Mouse (Mus musculus) intestine, postnatal 0 days (tissue): ENCODE measurements around the gene Npm1. TPM values are rescaled to one million over a fixed set of nuclear protein-coding genes. Genes with fewer than 3 reads are reported as not detected.

Experiments
- ATAC-seq: fragments of 200-750 bp; cut with Nextera tagmentation; 2 replicates; pipeline ENCODE4 v1.8.0; 2017; ENCODE audit warnings: mild to moderate bottlenecking, moderate TSS enrichment, moderate library complexity
- H3K27ac ChIP-seq: fragments of 300-500 bp; sonication (generic); 2 replicates; pipeline ENCODE4 v1.5.1; 2014; ENCODE audit warnings: mild to moderate bottlenecking, low read depth, low read length, moderate library complexity
- H3K27me3 ChIP-seq: fragments of 300-500 bp; sonication (generic); replicated peaks from 2 replicates; pipeline ENCODE4 v1.6.1; 2014; ENCODE audit warnings: low read length, mixed read lengths; ENCODE audit not compliant: control insufficient read depth, insufficient read depth
- H3K36me3 ChIP-seq: fragments of 300-500 bp; sonication (generic); 2 replicates; pipeline ENCODE4 v1.6.1; 2014; ENCODE audit warnings: mild to moderate bottlenecking, moderate library complexity; ENCODE audit not compliant: control insufficient read depth, insufficient read depth
- H3K4me1 ChIP-seq: fragments of 300-500 bp; sonication (generic); replicated peaks from 2 replicates; pipeline ENCODE4 v1.6.1; 2014; ENCODE audit warnings: antibody characterized with exemption, low read length, mixed read lengths; ENCODE audit not compliant: control insufficient read depth, insufficient read depth
- H3K4me2 ChIP-seq: fragments of 300-500 bp; sonication (generic); replicated peaks from 2 replicates; pipeline ENCODE4 v1.6.1; 2014; ENCODE audit warnings: low read depth, mild to moderate bottlenecking, moderate library complexity
- H3K4me3 ChIP-seq: fragments of 300-500 bp; sonication (generic); 2 replicates; pipeline ENCODE4 v1.5.1; 2014; ENCODE audit warnings: low read depth, low read length
- H3K9ac ChIP-seq: fragments of 300-500 bp; sonication (generic); 2 replicates; pipeline ENCODE4 v1.6.1; 2014; ENCODE audit warnings: mild to moderate bottlenecking, low read depth, low read length
- H3K9me3 ChIP-seq: fragments of 300-500 bp; sonication (generic); 2 replicates; pipeline ENCODE4 v1.6.1; 2016; ENCODE audit warnings: mixed run types; ENCODE audit not compliant: control insufficient read depth
- CTCF ChIP-seq: sonication (generic); IDR thresholded peaks from 2 replicates; pipeline ENCODE4 v1.5.1; 2016; ENCODE audit warnings: low read depth, mild to moderate bottlenecking, control low read depth, antibody characterized with exemption, moderate library complexity
- WGBS: fragments of 180-500 bp; shearing (Covaris S2); extraction: QIAGEN DNeasy Blood & Tissue Kit; methylation state at CpG from one replicate; pipeline ENCODE4 v1.1.7; 2014; 5-methylcytosine and 5-hydroxymethylcytosine counted together
- polyA plus RNA-seq: library from polyadenylated mRNA; unstranded; fragments of >200 nt; fragmentation: Nextera tagmentation; extraction: Ambion mirVana; gene quantifications from 2 replicates; pipeline ENCODE4 v1.2.1, GENCODE M21; 2015

Npm1 gene
- polyA plus RNA-seq, 1 experiment from 2014 or later, result 296 TPM

DNA sequence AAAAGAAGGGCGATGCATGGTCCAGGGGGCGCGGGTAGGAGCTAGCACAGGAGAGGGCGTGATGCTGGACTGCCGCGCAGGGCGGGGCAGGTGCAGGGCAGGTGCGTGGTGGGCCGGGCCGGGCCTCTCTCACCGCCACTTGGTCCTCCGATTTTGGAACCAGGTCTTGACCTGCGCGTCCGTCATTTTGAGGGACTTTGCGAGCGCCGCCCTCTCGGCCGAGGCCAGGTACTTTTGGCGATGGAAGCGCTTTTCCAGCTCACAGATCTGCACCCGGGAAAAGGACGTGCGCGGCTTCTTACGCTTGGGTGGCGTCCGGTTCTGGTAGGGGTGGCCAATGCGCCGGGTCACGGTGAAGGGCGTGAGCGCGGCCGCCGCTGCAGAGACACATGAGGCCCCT lies 39.3 kb upstream of the Npm1 start:
- H3K27ac ChIP-seq, result no peak overlapping the region
- H3K4me3 ChIP-seq, result peak overlapping the region; percentile 29; the same call in 1 of the 2 replicates
- H3K27me3 ChIP-seq, result peaks cover 97% of the 10 kb centered on the region
- peaks cover 5% of the 10 kb centered on the region; the same call in 1 of the 2 replicates for H3K4me1 ChIP-seq
- peak; percentile 39 for TF ChIP-seq CTCF
- H3K36me3 ChIP-seq, result no peaks in the 10 kb centered on the region; the same call in 1 of the 2 replicates
- ATAC-seq, result no peak
- no peaks in the 10 kb centered on the region for H3K9me3 ChIP-seq
- H3K9ac ChIP-seq, result no peak overlapping the region
- WGBS, result 2% methylated on average over 37 of the region's 37 CpGs
- H3K4me2 ChIP-seq, result 0 out of 2 replicates have a peak overlapping the region, but pooled peaks have one; percentile 54

DNA sequence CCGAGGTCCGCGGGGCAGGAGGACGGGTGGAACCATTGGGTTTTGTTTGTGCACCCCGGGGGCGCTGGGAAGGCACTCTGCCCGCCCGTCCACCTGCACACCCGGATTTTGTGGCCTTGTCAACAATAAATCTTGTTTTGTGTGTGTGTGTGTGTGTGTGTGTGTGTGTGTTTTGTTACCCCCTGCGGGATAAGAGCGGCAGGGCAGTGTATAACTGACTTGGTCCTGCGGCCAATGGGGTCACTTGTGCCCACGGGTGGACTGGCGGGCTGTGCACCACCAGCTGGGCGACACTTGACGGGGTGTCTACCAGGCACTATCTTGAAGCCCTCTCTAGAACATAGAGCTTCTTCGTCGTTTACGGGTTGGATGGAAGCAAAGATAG lies 38.6 kb upstream of the Npm1 start:
- H3K36me3 ChIP-seq, result no peaks in the 10 kb centered on the region; the same call in 1 of the 2 replicates
- peak overlapping the region; percentile 27; the same call in 1 of the 2 replicates for H3K4me3 ChIP-seq
- H3K4me2 ChIP-seq, result peak overlapping the region; percentile 46; the same call in 1 of the 2 replicates
- TF ChIP-seq CTCF, result no peak
- ATAC-seq, result no peak
- no peak overlapping the region for H3K9ac ChIP-seq
- H3K9me3 ChIP-seq, result no peaks in the 10 kb centered on the region
- peaks cover 5% of the 10 kb centered on the region; the same call in 1 of the 2 replicates for H3K4me1 ChIP-seq
- no peak overlapping the region for H3K27ac ChIP-seq
- WGBS, result 5% methylated on average over 19 of the region's 19 CpGs
- peaks cover 99% of the 10 kb centered on the region for H3K27me3 ChIP-seq

GRCm38 (mm10) chr11:33200764-33201625 lies 38.0 kb upstream of the Npm1 start:
- H3K4me3 ChIP-seq, result peak overlapping the region; percentile 27
- no peak for ATAC-seq
- no peak overlapping the region for H3K27ac ChIP-seq
- no peaks in the 10 kb centered on the region for H3K9me3 ChIP-seq
- H3K4me2 ChIP-seq, result peak overlapping the region; percentile 46
- peaks cover 99% of the 10 kb centered on the region for H3K27me3 ChIP-seq
- no peaks in the 10 kb centered on the region; the same call in 1 of the 2 replicates for H3K36me3 ChIP-seq
- peaks cover 5% of the 10 kb centered on the region; the same call in 1 of the 2 replicates for H3K4me1 ChIP-seq
- under 1% methylated on average over 68 of the region's 76 CpGs for WGBS
- no peak for TF ChIP-seq CTCF
- no peak overlapping the region for H3K9ac ChIP-seq

- no peak for TF ChIP-seq CTCF
- WGBS, result under 1% methylated on average over 45 of the region's 45 CpGs
- peaks cover 99% of the 10 kb centered on the region for H3K27me3 ChIP-seq
- no peak overlapping the region for H3K27ac ChIP-seq
- H3K4me2 ChIP-seq, result peak overlapping the region; percentile 46
- peaks cover 5% of the 10 kb centered on the region; the same call in 1 of the 2 replicates for H3K4me1 ChIP-seq
- H3K9ac ChIP-seq, result no peak overlapping the region
- H3K9me3 ChIP-seq, result no peaks in the 10 kb centered on the region
- no peaks in the 10 kb centered on the region; the same call in 1 of the 2 replicates for H3K36me3 ChIP-seq
- ATAC-seq, result no peak
- peak overlapping the region; percentile 27 for H3K4me3 ChIP-seq
Measured at GRCm38 (mm10) chr11:33199906-33200763, 37.1 kb upstream of the Npm1 start.

GRCm38 (mm10) chr11:33199117-33199514 lies 36.1 kb upstream of the Npm1 start:
- no peaks in the 10 kb centered on the region; the same call in 1 of the 2 replicates for H3K36me3 ChIP-seq
- no peak overlapping the region for H3K27ac ChIP-seq
- no peak overlapping the region for H3K4me2 ChIP-seq
- H3K9me3 ChIP-seq, result no peaks in the 10 kb centered on the region
- no peak for ATAC-seq
- H3K27me3 ChIP-seq, result peaks cover 94% of the 10 kb centered on the region
- H3K4me3 ChIP-seq, result no peak overlapping the region
- no peak overlapping the region for H3K9ac ChIP-seq
- no peak for TF ChIP-seq CTCF
- 6% methylated on average over 15 of the region's 15 CpGs for WGBS
- H3K4me1 ChIP-seq, result peaks cover 5% of the 10 kb centered on the region; the same call in 1 of the 2 replicates
